Mouse (Mus musculus) MEL (cell line): ENCODE results near the gene Baat.

Source experiments
- CTCF ChIP-seq, 3 experiments: IDR thresholded peaks in 2 of 3; conservative IDR thresholded peaks in 1 of 3; 2 replicates each; pipeline ENCODE4 v1.5.1; 2011 to 2012; ENCODE audit warnings: low read length in 3 of 3, low read depth in 2 of 3, mild to moderate bottlenecking in 2 of 3, improper control_type of control experiment in 1 of 3, inconsistent platforms in 1 of 3, mixed read lengths in 1 of 3, moderate library complexity in 1 of 3; ENCODE audit not compliant: control insufficient read depth in 1 of 3, insufficient read depth in 1 of 3, poor library complexity in 1 of 3, severe bottlenecking in 1 of 3
- E2F4 ChIP-seq: IDR thresholded peaks from 2 replicates; pipeline ENCODE4 v1.6.1; 2011; ENCODE audit warnings: low read depth, low read length, improper control_type of control experiment, borderline replicate concordance
- EP300 ChIP-seq, 2 experiments: IDR thresholded peaks; 2 replicates each; pipeline ENCODE4 v1.6.1; 2011; ENCODE audit warnings: improper control_type of control experiment in 2 of 2, low read length in 2 of 2, low read depth in 1 of 2, mild to moderate bottlenecking in 1 of 2
- GABPA ChIP-seq: IDR thresholded peaks from 2 replicates; pipeline ENCODE4 v1.6.1; 2012; ENCODE audit warnings: low read depth, mild to moderate bottlenecking, inconsistent platforms, low read length, improper control_type of control experiment, moderate library complexity
- MEF2A ChIP-seq: IDR thresholded peaks from 2 replicates; pipeline ENCODE4 v1.6.1; 2014; ENCODE audit warnings: low read depth, mild to moderate bottlenecking, inconsistent platforms, low read length, improper control_type of control experiment; ENCODE audit not compliant: poor library complexity, insufficient replicate concordance, severe bottlenecking; ENCODE audit errors: extremely low read depth
- POLR2A ChIP-seq, 2 experiments: IDR thresholded peaks; 2 replicates each; pipeline ENCODE4 v1.6.1; 2011 to 2012; ENCODE audit warnings: low read length in 2 of 2, mild to moderate bottlenecking in 2 of 2, control low read depth in 1 of 2, improper control_type of control experiment in 1 of 2, low read depth in 1 of 2, moderate library complexity in 1 of 2; ENCODE audit not compliant: control insufficient read depth in 1 of 2, insufficient read depth in 1 of 2, poor library complexity in 1 of 2
- POLR2AphosphoS2 ChIP-seq: IDR thresholded peaks from 2 replicates; pipeline ENCODE4 v1.6.1; 2011; ENCODE audit warnings: low read length, improper control_type of control experiment
- TCF12 ChIP-seq: IDR thresholded peaks from 2 replicates; pipeline ENCODE4 v1.6.1; 2014; ENCODE audit warnings: low read depth, mild to moderate bottlenecking, inconsistent platforms, low read length, improper control_type of control experiment, moderate library complexity

DNA sequence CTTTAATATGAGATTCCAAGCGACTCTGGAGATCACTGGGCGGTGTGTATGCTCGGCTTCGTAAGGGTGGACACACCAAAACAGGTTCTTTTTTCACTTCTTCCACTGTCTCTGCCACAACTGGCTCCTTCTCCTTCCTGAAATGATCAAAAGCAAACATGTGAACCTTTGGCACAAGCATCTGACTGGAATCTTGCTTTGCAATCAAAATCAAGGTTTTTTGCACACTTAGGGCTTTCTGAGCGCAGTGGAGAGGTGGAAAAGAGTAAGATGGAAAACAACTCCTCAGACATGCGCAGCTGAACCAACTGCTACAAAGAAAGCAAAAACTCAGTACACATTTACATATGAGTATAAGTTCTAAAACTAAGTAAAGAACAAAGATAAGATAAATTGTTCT, 8.1 kb upstream of the Baat start:
- TF ChIP-seq E2F4, result no peak
- TF ChIP-seq TCF12, result no peak
- no peak for TF ChIP-seq EP300 (IDR thresholded peaks at IDR 0.05; ENCODE audit: low read depth in 1 of 2, low read length in 2 of 2)
- TF ChIP-seq POLR2A (IDR thresholded peaks at IDR 0.05; ENCODE audit: control insufficient read depth in 1 of 2, insufficient read depth in 1 of 2, low read depth in 1 of 2, low read length in 2 of 2, poor library complexity in 1 of 2), result no peak
- no peak for TF ChIP-seq POLR2AphosphoS2
- TF ChIP-seq GABPA, result no peak
- no peak for TF ChIP-seq CTCF (IDR thresholded peaks at IDR 0.05 in 2 of 3, conservative IDR thresholded peaks at IDR 0.05 in 1 of 3; ENCODE audit: control insufficient read depth in 1 of 3, insufficient read depth in 1 of 3, low read depth in 2 of 3, low read length in 3 of 3, poor library complexity in 1 of 3, severe bottlenecking in 1 of 3)
- TF ChIP-seq MEF2A, result no peak
